Mouse (Mus musculus) thymus, postnatal 4 days (tissue): ENCODE data around the gene Gm3317.
"Not testable (repeated sequence)": the region's sequence is repeated elsewhere in the genome, so short reads cannot be mapped to it uniquely, and the experiment has no call there.

ENCODE experiments used
- DNase-seq: peaks from one replicate; pipeline ENCODE4 v3.0.0; 2021

Gm3317 gene

GRCm38 (mm10) chr14:5164235-5164634, at the start of gene Gm3317:
Gm3317 (plus strand) TSS chr14:5164535.
- DNase-seq, result not testable (repeated sequence)

DNA sequence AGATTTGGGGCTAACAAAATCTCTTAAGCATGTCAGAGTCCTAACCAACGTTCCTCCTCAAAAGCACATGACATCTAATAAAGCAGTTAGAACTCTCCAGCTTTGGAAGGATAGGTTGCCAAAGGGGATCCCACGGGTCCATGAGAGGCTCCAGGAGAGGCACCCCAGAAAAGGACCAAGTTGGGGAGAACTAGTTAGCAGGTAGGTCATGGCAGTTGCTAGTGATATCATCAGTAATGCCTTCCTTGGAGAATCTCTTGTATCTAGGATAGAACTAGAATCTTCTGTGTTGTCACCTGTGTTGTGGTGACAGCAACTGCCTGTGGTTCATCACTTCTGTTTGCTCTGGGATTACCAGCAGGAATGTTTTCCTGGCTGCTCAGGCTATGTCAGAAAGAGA, 33.1 kb upstream of the Gm3317 start, which contains the start of gene Gm8279:
Gene Gm8279, plus strand, starts transcription at position 301 of the 400 bp plus-strand sequence.
- DNase-seq, result not testable (repeated sequence)

GRCm38 (mm10) chr14:5185493-5185892, 21.2 kb downstream of the Gm3317 start, which contains the start of gene Gm8271:
Gm8271 (plus strand) TSS chr14:5185793.
- DNase-seq, result not testable (repeated sequence)
